Mouse (Mus musculus) myocyte (in vitro differentiated cells): Measurements from ENCODE around the gene Tnpo3. TPM values are rescaled to one million over a fixed set of nuclear protein-coding genes. Genes with fewer than 3 reads are reported as not detected.
"Not testable (repeated sequence)": the region's sequence is repeated elsewhere in the genome, so short reads cannot be mapped to it uniquely, and the experiment has no call there.

Experiments
- H3K27me3 ChIP-seq: one replicate; pipeline ENCODE4 v1.6.1; 2011; ENCODE audit not compliant: control insufficient read depth, insufficient read depth, insufficient read length
- H3K36me3 ChIP-seq: one replicate; pipeline ENCODE4 v1.6.1; 2011; ENCODE audit not compliant: control insufficient read depth, insufficient read depth
- H3K4me2 ChIP-seq: one replicate; pipeline ENCODE4 v1.6.1; 2011; ENCODE audit warnings: low read depth, control low read depth
- H3K4me3 ChIP-seq: one replicate; pipeline ENCODE4 v1.5.1; 2011; ENCODE audit warnings: mild to moderate bottlenecking, control low read depth, moderate library complexity
- H3K79me2 ChIP-seq: one replicate; pipeline ENCODE4 v1.6.1; 2011; ENCODE audit not compliant: control insufficient read depth, insufficient read depth
- H3ac ChIP-seq: one replicate; pipeline ENCODE4 v1.6.1; 2011; ENCODE audit not compliant: control insufficient read depth, insufficient read length
- CEBPB ChIP-seq: IDR thresholded peaks from 2 replicates; pipeline ENCODE4 v1.6.1; 2011; ENCODE audit warnings: mild to moderate bottlenecking, moderate library complexity; ENCODE audit not compliant: poor library complexity, insufficient read depth, severe bottlenecking
- E2F4 ChIP-seq: IDR thresholded peaks from one replicate; pipeline ENCODE4 v1.6.1; 2011; ENCODE audit warnings: mild to moderate bottlenecking, control low read depth, moderate library complexity; ENCODE audit not compliant: insufficient read depth
- MAX ChIP-seq: IDR thresholded peaks from one replicate; pipeline ENCODE4 v1.6.1; 2011; ENCODE audit warnings: low read depth, mild to moderate bottlenecking, control low read depth
- MYOD1 ChIP-seq, 3 experiments: IDR thresholded peaks; one replicate each; pipeline ENCODE4 v1.6.1; 2011; ENCODE audit warnings: control low read depth in 2 of 3, low read depth in 2 of 3, mild to moderate bottlenecking in 2 of 3, moderate library complexity in 1 of 3; ENCODE audit not compliant: insufficient read length in 2 of 3, control insufficient read depth in 1 of 3
- MYOG ChIP-seq, 3 experiments: IDR thresholded peaks; one replicate each; pipeline ENCODE4 v1.6.1; 2011; ENCODE audit warnings: control low read depth in 2 of 3, low read depth in 2 of 3, mild to moderate bottlenecking in 2 of 3; ENCODE audit not compliant: insufficient read length in 2 of 3, control insufficient read depth in 1 of 3, insufficient read depth in 1 of 3
- POLR2A ChIP-seq: IDR thresholded peaks from one replicate; pipeline ENCODE4 v1.6.1; 2011; ENCODE audit warnings: low read depth, mild to moderate bottlenecking, control low read depth, moderate library complexity; ENCODE audit not compliant: insufficient read length
- POLR2AphosphoS2 ChIP-seq: IDR thresholded peaks from one replicate; pipeline ENCODE4 v1.6.1; 2011; ENCODE audit warnings: low read depth, control low read depth; ENCODE audit not compliant: insufficient read length
- REST ChIP-seq: IDR thresholded peaks from one replicate; pipeline ENCODE4 v1.6.1; 2011; ENCODE audit warnings: mild to moderate bottlenecking, control low read depth, moderate library complexity; ENCODE audit not compliant: insufficient read depth, insufficient read length
- SRF ChIP-seq: IDR thresholded peaks from one replicate; pipeline ENCODE4 v1.6.1; 2011; ENCODE audit warnings: low read depth; ENCODE audit not compliant: control insufficient read depth, insufficient read length
- TCF12 ChIP-seq: IDR thresholded peaks from one replicate; pipeline ENCODE4 v1.6.1; 2011; ENCODE audit warnings: mild to moderate bottlenecking, control low read depth; ENCODE audit not compliant: poor library complexity, insufficient read depth, severe bottlenecking
- TCF3 ChIP-seq: IDR thresholded peaks from one replicate; pipeline ENCODE4 v1.6.1; 2011; ENCODE audit warnings: low read depth, control low read depth; ENCODE audit not compliant: insufficient read length
- USF1 ChIP-seq: IDR thresholded peaks from one replicate; pipeline ENCODE4 v1.6.1; 2011; ENCODE audit warnings: low read depth, mild to moderate bottlenecking, control low read depth, moderate library complexity
- polyA plus RNA-seq: library from polyadenylated mRNA; unstranded; fragments of >200 nt; fragmentation: generic; extraction: Trizol; gene quantifications from one replicate; pipeline ENCODE4 v1.2.1, GENCODE M21; 2012; ENCODE audit warnings: missing spikeins

Gene Tnpo3
- polyA plus RNA-seq, 1 experiment: 25.6 TPM

GRCm38 (mm10) chr6:29581202-29581601 is 28.5 kb downstream of the Tnpo3 start:
- Histone ChIP-seq H3K4me3 (no peak overlapping the region), H3K4me2 (no peak overlapping the region), H3K27me3 (no peaks in the 10 kb centered on the region), H3K79me2 (no peaks in the 10 kb centered on the region), H3K36me3 (peaks cover 54% of the 10 kb centered on the region), H3ac (no peak overlapping the region)
- TF ChIP-seq TCF12 (no peak), MYOD1 (IDR thresholded peaks at IDR 0.05; ENCODE audit: control insufficient read depth in 1 of 3, insufficient read length in 2 of 3, low read depth in 2 of 3) (no peak)

- no peaks in the 10 kb centered on the region for H3K79me2 ChIP-seq
- no peak overlapping the region for H3ac ChIP-seq
- no peaks in the 10 kb centered on the region for H3K27me3 ChIP-seq
- H3K4me3 ChIP-seq: no peak overlapping the region
- H3K36me3 ChIP-seq: peaks cover 53% of the 10 kb centered on the region
- TF ChIP-seq CEBPB (no peak), MYOG (IDR thresholded peaks at IDR 0.05; ENCODE audit: control insufficient read depth in 1 of 3, insufficient read depth in 1 of 3, insufficient read length in 2 of 3, low read depth in 2 of 3) (no peak), POLR2AphosphoS2 (no peak), E2F4 (no peak), USF1 (no peak), MYOD1 (IDR thresholded peaks at IDR 0.05; ENCODE audit: control insufficient read depth in 1 of 3, insufficient read length in 2 of 3, low read depth in 2 of 3) (no peak), TCF12 (no peak), REST (no peak), MAX (no peak), SRF (no peak), TCF3 (no peak), POLR2A (no peak)
- H3K4me2 ChIP-seq: no peak overlapping the region
These were observed 28.9 kb downstream of the Tnpo3 start for GRCm38 (mm10) chr6:29580770-29581169.

GRCm38 (mm10) chr6:29576388-29576787 is 33.3 kb downstream of the Tnpo3 start:
- H3K79me2 ChIP-seq, H3K4me3 ChIP-seq, H3K27me3 ChIP-seq, H3ac ChIP-seq, H3K4me2 ChIP-seq: not testable (repeated sequence)
- peaks cover 49% of the 10 kb centered on the region for H3K36me3 ChIP-seq

GRCm38 (mm10) chr6:29557112-29557511 is 52.6 kb downstream of the Tnpo3 start:
- Histone ChIP-seq H3K27me3 (no peaks in the 10 kb centered on the region), H3K79me2 (no peaks in the 10 kb centered on the region), H3K4me3 (no peak overlapping the region), H3K36me3 (peaks cover 84% of the 10 kb centered on the region), H3ac (no peak overlapping the region), H3K4me2 (no peak overlapping the region)
- TF ChIP-seq POLR2AphosphoS2: no peak
- TF ChIP-seq E2F4: no peak
- TF ChIP-seq USF1: no peak
- no peak for TF ChIP-seq MYOG (IDR thresholded peaks at IDR 0.05; ENCODE audit: control insufficient read depth in 1 of 3, insufficient read depth in 1 of 3, insufficient read length in 2 of 3, low read depth in 2 of 3)
- no peak for TF ChIP-seq MYOD1 (IDR thresholded peaks at IDR 0.05; ENCODE audit: control insufficient read depth in 1 of 3, insufficient read length in 2 of 3, low read depth in 2 of 3)
- TF ChIP-seq POLR2A: no peak
- no peak for TF ChIP-seq TCF3
- no peak for TF ChIP-seq CEBPB
- TF ChIP-seq SRF: no peak
- no peak for TF ChIP-seq TCF12
- no peak for TF ChIP-seq REST
- TF ChIP-seq MAX: no peak

GRCm38 (mm10) chr6:29552526-29552925 is 57.2 kb downstream of the Tnpo3 start:
- Histone ChIP-seq H3K4me3 (no peak overlapping the region), H3K36me3 (peaks cover 64% of the 10 kb centered on the region), H3K79me2 (no peaks in the 10 kb centered on the region), H3ac (no peak overlapping the region), H3K27me3 (no peaks in the 10 kb centered on the region), H3K4me2 (no peak overlapping the region)
- no peak for TF ChIP-seq TCF3
- TF ChIP-seq CEBPB: no peak
- no peak for TF ChIP-seq REST
- TF ChIP-seq POLR2AphosphoS2: no peak
- no peak for TF ChIP-seq E2F4
- no peak for TF ChIP-seq MAX
- no peak for TF ChIP-seq MYOG (IDR thresholded peaks at IDR 0.05; ENCODE audit: control insufficient read depth in 1 of 3, insufficient read depth in 1 of 3, insufficient read length in 2 of 3, low read depth in 2 of 3)

GRCm38 (mm10) chr6:29548086-29548485 is 61.6 kb downstream of the Tnpo3 start:
- Histone ChIP-seq H3ac (no peak overlapping the region), H3K4me3 (no peak overlapping the region), H3K36me3 (peaks cover 50% of the 10 kb centered on the region), H3K27me3 (no peaks in the 10 kb centered on the region), H3K79me2 (no peaks in the 10 kb centered on the region), H3K4me2 (no peak overlapping the region)
- TF ChIP-seq MYOD1 (IDR thresholded peaks at IDR 0.05; ENCODE audit: control insufficient read depth in 1 of 3, insufficient read length in 2 of 3, low read depth in 2 of 3) (no peak), CEBPB (no peak), MYOG (IDR thresholded peaks at IDR 0.05; ENCODE audit: control insufficient read depth in 1 of 3, insufficient read depth in 1 of 3, insufficient read length in 2 of 3, low read depth in 2 of 3) (no peak), REST (no peak), TCF3 (no peak), USF1 (no peak), POLR2A (no peak), POLR2AphosphoS2 (no peak), MAX (no peak), TCF12 (no peak), E2F4 (no peak), SRF (no peak)
